Mouse (Mus musculus): ENCODE data around the gene Trim66.
A peak's percentile ranks its signal among the peaks of the same experiment; 100 is the strongest.

Gene Trim66

GRCm38 (mm10) chr7:109445012-109445411 is 62.9 kb downstream of the Trim66 start:
- DNase-seq = peak; percentile 47 to 59

GRCm38 (mm10) chr7:109442739-109443138 is 65.2 kb downstream of the Trim66 start:
- DNase-seq = no peak

- no peak for DNase-seq
Observed at GRCm38 (mm10) chr7:109440697-109441269, 67.2 kb downstream of the Trim66 start.

- peak; percentile 17 to 28 for DNase-seq
Observed at GRCm38 (mm10) chr7:109438781-109439591, 68.9 kb downstream of the Trim66 start, which contains the start of gene Stk33. Gene Stk33, minus strand, starts transcription at chr7:109439081.

- DNase-seq = peak in 1 of 2 experiments; percentile 6
Observed at GRCm38 (mm10) chr7:109424422-109425159, 83.3 kb downstream of the Trim66 start.

- DNase-seq = no peak
Observed at GRCm38 (mm10) chr7:109422803-109423202, 85.1 kb downstream of the Trim66 start.

GRCm38 (mm10) chr7:109405491-109405890 is 102.4 kb downstream of the Trim66 start:
- DNase-seq = no peak

- peak; percentile 50 to 52 for DNase-seq
Observed at GRCm38 (mm10) chr7:109399299-109399698, 108.6 kb downstream of the Trim66 start.

Data from cerebellum, postnatal 36 days (tissue).